Mouse (Mus musculus) monocyte, adult 5-6 weeks (primary cell): Measurements from ENCODE around the gene Ccr5. TPM values are rescaled to one million over a fixed set of nuclear protein-coding genes. Genes with fewer than 3 reads are reported as not detected.
"Not testable (repeated sequence)": the region's sequence is repeated elsewhere in the genome, so short reads cannot be mapped to it uniquely, and the experiment has no call there.

Experiments
- ATAC-seq: fragments of 153-309, 156-312 bp; replicated peaks from 2 replicates; pipeline ENCODE4 v1.8.0; 2017; ENCODE audit warnings: mild to moderate bottlenecking; ENCODE audit not compliant: low TSS enrichment, insufficient number of reproducible peaks, severe bottlenecking, poor library complexity, low FRiP score
- total RNA-seq: library from RNA; stranded (forward); fragments of 200-1000, 200-491, 200-594 nt; gene quantifications from 3 replicates; pipeline ENCODE4 v1.2.3, GENCODE M21; 2017

The Ccr5 gene
- total RNA-seq, 1 experiment from 2014 or later = 20.7 TPM

GRCm38 (mm10) chr9:124132899-124133298 is 11.6 kb downstream of the Ccr5 start:
- not testable (repeated sequence) for ATAC-seq

GRCm38 (mm10) chr9:124134919-124135318 is 13.6 kb downstream of the Ccr5 start:
- not testable (repeated sequence) for ATAC-seq

- ATAC-seq = no peak
Observed at GRCm38 (mm10) chr9:124137619-124138018, 16.3 kb downstream of the Ccr5 start.

- no peak for ATAC-seq
Observed at GRCm38 (mm10) chr9:124138055-124138775, 16.9 kb downstream of the Ccr5 start.

GRCm38 (mm10) chr9:124143678-124144077 is 22.3 kb downstream of the Ccr5 start:
- peak; percentile 96 for ATAC-seq

GRCm38 (mm10) chr9:124146307-124146706 is 25.0 kb downstream of the Ccr5 start:
- peak; percentile 54; the same call in 1 of the 2 replicates for ATAC-seq

Other genes with a start within 250 kb of the Ccr5 start
- gene Ccr1, start 152.9 kb upstream of the Ccr5 start, total RNA-seq = 3.8 to 22.9 TPM (median 22.1 TPM) in 3 replicates
- not detected in 3 replicates for gene Ccr1l1, start 143.1 kb upstream of the Ccr5 start, total RNA-seq
- 1.6 to 124 TPM (median 118 TPM) in 3 replicates for gene Ccr3, start 99.6 kb upstream of the Ccr5 start, total RNA-seq
- 260 to 312 TPM (median 269 TPM) in 3 replicates for gene Ccr2, start 19.6 kb upstream of the Ccr5 start, total RNA-seq
- 33.1 to 47.2 TPM (median 40.9 TPM) in 3 replicates for gene 2010315B03Rik, start 191.2 kb downstream of the Ccr5 start, total RNA-seq